Mouse (Mus musculus): Measurements from ENCODE around the gene Olfr430. TPM values are rescaled to one million over a fixed set of nuclear protein-coding genes. Genes with fewer than 3 reads are reported as not detected.

The Olfr430 gene
- total RNA-seq (2023) = not detected

DNA sequence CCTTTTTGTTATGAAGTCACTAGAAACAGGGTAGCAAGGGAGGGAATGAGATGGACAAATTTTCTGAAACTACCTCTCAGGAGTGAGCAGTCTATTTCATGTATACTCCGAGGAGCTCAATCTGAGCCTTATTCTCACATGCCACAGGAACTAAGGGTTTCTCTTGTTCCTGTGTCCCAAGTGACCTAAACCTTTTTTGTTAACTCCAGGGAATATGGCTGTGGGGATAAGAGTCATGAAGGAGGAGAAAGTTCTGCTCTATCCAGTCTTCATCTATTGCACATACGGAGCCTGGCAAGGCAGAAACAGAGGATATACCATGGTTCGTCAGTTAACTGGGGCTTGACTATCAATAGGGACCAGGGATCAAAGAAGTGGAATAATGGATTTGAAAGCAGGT, at the start of gene Olfr430:
Olfr430 (plus strand) TSS at position 301 of the 400 bp plus-strand sequence.

DNA sequence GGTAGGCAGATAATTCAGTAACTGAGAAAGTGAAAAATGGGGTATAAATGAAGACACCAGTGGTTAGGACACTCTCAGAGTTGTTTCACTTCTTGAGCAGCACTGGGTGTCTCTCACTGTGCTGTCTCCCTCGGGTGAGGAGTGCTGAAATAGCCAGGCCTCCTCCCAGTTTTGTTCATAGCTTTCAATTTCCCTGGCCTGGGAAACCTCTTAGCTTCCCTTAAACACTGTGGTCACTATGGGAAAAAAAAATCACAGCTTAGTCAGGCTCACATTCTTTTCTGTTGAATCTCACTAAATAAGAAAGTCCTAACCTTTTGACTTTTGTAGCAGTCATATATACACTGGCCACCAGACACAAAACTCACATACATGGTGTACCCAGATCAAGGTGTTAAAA, 34.7 kb upstream of the Olfr430 start, which contains the start of gene Ifi205:
Ifi205 (minus strand) TSS at position 113 of the 400 bp plus-strand sequence.

DNA sequence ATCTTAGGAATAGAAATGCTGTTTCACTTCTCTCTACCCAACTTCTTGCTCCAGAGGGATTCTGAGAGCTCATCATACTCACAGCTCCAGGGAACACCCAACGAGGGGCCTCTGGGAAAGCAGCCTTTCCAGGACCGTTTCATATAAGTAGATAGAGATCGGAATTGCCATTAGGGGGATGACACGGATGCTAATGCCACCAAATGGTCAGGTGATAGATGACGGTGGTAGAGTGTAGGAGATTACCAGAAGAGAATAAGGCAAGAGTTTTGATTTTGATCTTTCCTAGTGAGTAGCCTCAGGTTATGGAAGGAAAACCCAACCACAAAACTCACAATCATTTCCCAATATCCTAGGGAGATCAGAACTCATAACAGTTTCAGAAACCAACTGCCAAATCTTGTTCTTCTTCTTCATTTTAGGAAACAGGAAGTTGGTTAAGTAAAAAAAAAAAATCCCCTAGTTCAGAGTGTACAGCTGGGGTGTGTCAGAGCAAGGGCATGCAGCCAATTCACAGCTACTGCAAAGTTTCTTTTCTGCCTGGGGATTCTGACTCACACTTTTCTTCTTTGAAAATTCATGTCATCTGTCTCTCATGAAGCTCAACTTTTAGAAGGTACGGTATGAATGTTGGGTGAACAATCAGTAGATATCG, 25.8 kb upstream of the Olfr430 start, which contains the start of gene Olfr433:
Olfr433 (plus strand) TSS at position 183 of the 655 bp plus-strand sequence.

DNA sequence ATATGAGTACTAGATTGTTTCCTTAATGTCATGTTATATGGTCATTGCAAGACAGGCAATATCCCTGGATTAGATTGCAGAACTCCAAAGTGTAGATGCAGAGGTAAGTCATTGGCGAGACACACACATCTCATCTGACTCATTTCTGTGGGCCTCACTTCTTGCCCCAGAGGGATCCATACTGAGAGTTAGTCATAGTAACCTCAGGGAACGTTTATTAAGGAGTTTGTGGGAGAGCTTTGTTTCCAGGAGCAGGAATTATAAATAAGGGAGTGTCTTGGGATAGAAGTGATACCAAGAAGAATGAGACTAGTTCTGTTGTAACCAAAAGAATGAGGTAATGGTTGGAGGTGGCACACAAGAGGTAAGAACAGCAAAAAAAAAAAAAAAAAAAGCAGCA, 17.5 kb upstream of the Olfr430 start, which contains the start of gene Olfr432:
Olfr432 (plus strand) TSS at position 313 of the 400 bp plus-strand sequence.

GRCm38 (mm10) chr1:174084031-174084430, 17.6 kb downstream of the Olfr430 start, which contains the start of gene Olfr429:
TSS of gene Olfr429 (plus strand) at chr1:174084331.

DNA sequence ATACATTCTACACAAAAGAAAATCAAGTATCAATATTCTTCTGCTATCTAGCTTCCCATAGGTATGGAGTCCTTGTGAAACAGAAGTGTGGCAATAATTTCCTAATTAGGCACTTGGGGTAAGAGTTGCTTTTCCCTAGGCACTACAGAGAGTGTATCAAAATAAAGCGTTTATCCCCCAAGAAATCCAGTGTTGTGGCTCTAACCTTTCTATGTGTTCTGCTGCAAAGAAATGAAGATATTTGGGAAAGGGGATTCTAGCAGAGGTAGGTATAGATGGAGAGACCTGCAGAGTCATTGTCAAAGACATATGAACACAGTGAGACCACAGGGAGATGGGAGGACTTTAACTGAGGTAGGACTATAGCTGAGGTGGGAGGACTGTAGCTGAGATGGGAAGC, 30.2 kb downstream of the Olfr430 start, which contains the start of gene Olfr427:
Olfr427 (plus strand) TSS at position 301 of the 400 bp plus-strand sequence.

DNA sequence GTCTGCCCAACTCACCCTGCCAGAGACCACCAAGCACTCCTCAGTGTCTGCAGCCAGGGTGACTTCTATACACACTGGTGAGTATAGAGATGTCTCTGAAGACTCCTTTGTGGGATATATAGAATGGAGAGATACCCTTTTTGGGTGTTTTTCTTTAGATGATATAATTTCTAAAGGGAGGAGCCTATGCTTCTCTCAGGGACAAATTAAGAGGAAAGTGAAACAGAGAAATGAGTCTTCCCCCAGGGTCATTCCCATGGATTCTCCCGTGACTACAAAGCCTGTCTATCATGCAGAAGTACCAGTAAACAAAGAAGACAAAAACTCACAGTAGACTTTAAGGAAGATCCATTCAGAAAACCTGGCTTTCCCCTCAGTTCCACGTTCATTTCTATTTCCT, 54.7 kb downstream of the Olfr430 start, which contains the start of gene Olfr231:
Olfr231 (minus strand) TSS at position 101 of the 400 bp plus-strand sequence.

Other genes with a start within 250 kb of the Olfr430 start
- gene Ifi211, start 153.6 kb upstream of the Olfr430 start, total RNA-seq (2023) = 10 to 100 TPM; 44.9 to 61.2 TPM
- 100 to 1,000 TPM; 164 to 195 TPM for gene Mndal, start 124.1 kb upstream of the Olfr430 start, total RNA-seq (2023)
- gene Ifi203, start 123.9 kb upstream of the Olfr430 start, total RNA-seq (2023) = 100 to 1,000 TPM in 1 of 2 experiments, 10 to 100 TPM in 1; 98.7 to 125 TPM
- gene Ifi202b, start 83.9 kb upstream of the Olfr430 start, total RNA-seq (2023) = not detected
- 10 to 100 TPM; 39.0 to 47.5 TPM for gene Ifi205, start 34.8 kb upstream of the Olfr430 start, total RNA-seq (2023)
- under 1 TPM in 1 of 2 experiments, not detected in 1; 0.39 TPM for gene Olfr433, start 25.9 kb upstream of the Olfr430 start, total RNA-seq (2023)
- gene Olfr432, start 17.4 kb upstream of the Olfr430 start, total RNA-seq (2023) = not detected
- not detected for gene Olfr429, start 17.7 kb downstream of the Olfr430 start, total RNA-seq (2023)
- not detected for gene Olfr427, start 30.3 kb downstream of the Olfr430 start, total RNA-seq (2023)
- gene Olfr231, start 54.6 kb downstream of the Olfr430 start, total RNA-seq (2023) = not detected
- gene Olfr424, start 64.9 kb downstream of the Olfr430 start, total RNA-seq (2023) = not detected
- gene Olfr420, start 89.0 kb downstream of the Olfr430 start, total RNA-seq (2023) = not detected
- under 1 TPM in 1 of 2 experiments, not detected in 1; 0.13 TPM for gene Spta1, start 106.2 kb downstream of the Olfr430 start, total RNA-seq (2023)
- not detected for gene Olfr419, start 185.5 kb downstream of the Olfr430 start, total RNA-seq (2023)